Mouse (Mus musculus): ENCODE results near the gene Lmx1a. TPM values are rescaled to one million over a fixed set of nuclear protein-coding genes. Genes with fewer than 3 reads are reported as not detected.

The Lmx1a gene
- polyA plus RNA-seq, 1 experiment from 2014 or later = 0.63 TPM

Other genes starting within 250 kb of the Lmx1a start
- not detected in 2 replicates for gene Lrrc52, start 222.5 kb upstream of the Lmx1a start, polyA plus RNA-seq (2015; fragmentation: Nextera tagmentation; extraction: Ambion mirVana)
- 4.6 and 5.4 TPM in 2 replicates for gene Rxrg, start 90.9 kb upstream of the Lmx1a start, polyA plus RNA-seq (2015; fragmentation: Nextera tagmentation; extraction: Ambion mirVana)